Mouse (Mus musculus) layer of hippocampus, postnatal 25 days (tissue): ENCODE measurements at regions not wholly inside any gene's neighbourhood (a gene's known extent, or its start where the extent isn't known, plus 50 kb on each side); places are given as distances from the start of the nearest gene placed in this dataset.
"Not testable (repeated sequence)": the region's sequence is repeated elsewhere in the genome, so short reads cannot be mapped to it uniquely, and the experiment has no call there.

Source experiments
- DNase-seq, 2 experiments: peaks; one replicate each; pipeline ENCODE4 v3.0.0; 2022; ENCODE audit warnings: mixed read lengths in 2 of 2, low spot score in 1 of 2; ENCODE audit errors: extremely low spot score in 1 of 2

GRCm38 (mm10) chrX:79760887-79761286, 89.7 kb upstream of the Mageb16 start:
- DNase-seq: peak in 1 of 2 experiments; percentile 43

GRCm38 (mm10) chrX:79758596-79758995, 87.4 kb upstream of the Mageb16 start:
- DNase-seq: not testable (repeated sequence)
